Mouse (Mus musculus) liver, embryonic 14 days (tissue): ENCODE measurements around the gene Hoxc4. TPM values are rescaled to one million over a fixed set of nuclear protein-coding genes. Genes with fewer than 3 reads are reported as not detected.

Experiments
- polyA plus RNA-seq: library from polyadenylated mRNA; depleted of rRNA; stranded (reverse); fragments of >200 nt; gene quantifications from 2 replicates; pipeline ENCODE4 v1.2.3, GENCODE M21; 2012; rRNA removed

Hoxc4 gene
- 0.07 and 0.25 TPM in 2 replicates for polyA plus RNA-seq

GRCm38 (mm10) chr15:103018636-103019035, at the start of gene Hoxc4:
Gene Hoxc4 (plus strand): TSS chr15:103018934.

GRCm38 (mm10) chr15:102976171-102976570, 42.6 kb upstream of the Hoxc4 start, which contains the start of gene Hoxc9:
Gene Hoxc9 (plus strand): TSS chr15:102976439.

GRCm38 (mm10) chr15:102990461-102991397, 28.0 kb upstream of the Hoxc4 start, which contains the start of gene Hoxc8:
Gene Hoxc8 (plus strand): TSS chr15:102990607.

GRCm38 (mm10) chr15:102997939-102998355, 20.8 kb upstream of the Hoxc4 start, which contains the start of gene Hoxc6:
Gene Hoxc6 (plus strand): TSS chr15:102998257.

Other genes starting within 250 kb of the Hoxc4 start
- gene Hoxc13, start 97.8 kb upstream of the Hoxc4 start, polyA plus RNA-seq, result not detected in 2 replicates
- not detected in 2 replicates for gene Hoxc12, start 82.2 kb upstream of the Hoxc4 start, polyA plus RNA-seq
- gene Hoxc11, start 64.5 kb upstream of the Hoxc4 start, polyA plus RNA-seq, result not detected in 2 replicates
- gene Hoxc10, start 52.1 kb upstream of the Hoxc4 start, polyA plus RNA-seq, result 0.09 TPM in 1 of 2 replicates, not detected in the other
- 0.03 and 0.19 TPM in 2 replicates for gene Hoxc5, start 51.5 kb upstream of the Hoxc4 start, polyA plus RNA-seq
- 0.07 TPM in 1 of 2 replicates, not detected in the other for gene Hoxc9, start 42.5 kb upstream of the Hoxc4 start, polyA plus RNA-seq
- 0.01 and 0.17 TPM in 2 replicates for gene Hoxc8, start 28.3 kb upstream of the Hoxc4 start, polyA plus RNA-seq
- gene Hoxc6, start 20.7 kb upstream of the Hoxc4 start, polyA plus RNA-seq, result 0.09 and 0.34 TPM in 2 replicates
- gene Smug1, start 148.2 kb downstream of the Hoxc4 start, polyA plus RNA-seq, result 3.5 and 4.1 TPM in 2 replicates
- 34.7 and 40.8 TPM in 2 replicates for gene Cbx5, start 220.9 kb downstream of the Hoxc4 start, polyA plus RNA-seq
- gene Hnrnpa1, start 221.5 kb downstream of the Hoxc4 start, polyA plus RNA-seq, result 633 and 636 TPM in 2 replicates
- 139 and 191 TPM in 2 replicates for gene Nfe2, start 239.5 kb downstream of the Hoxc4 start, polyA plus RNA-seq